Mouse (Mus musculus): ENCODE data around the gene Acvr1b.

- TF ChIP-seq POLR2A (IDR thresholded peaks at IDR 0.05; ENCODE audit: insufficient read length, low read depth): peak; percentile 89
- TF ChIP-seq TCF12 (IDR thresholded peaks at IDR 0.05; ENCODE audit: insufficient read depth, poor library complexity, severe bottlenecking): no peak
- TF ChIP-seq CEBPB (IDR thresholded peaks at IDR 0.05; ENCODE audit: insufficient read depth, poor library complexity, severe bottlenecking): no peak; the same call in 1 of the 2 replicates
- no peak for TF ChIP-seq MAX (IDR thresholded peaks at IDR 0.05; ENCODE audit: low read depth)
- TF ChIP-seq REST (IDR thresholded peaks at IDR 0.05; ENCODE audit: insufficient read depth, insufficient read length): peak; percentile 16
- peak in 1 of 3 experiments; percentile 51 for TF ChIP-seq MYOD1 (IDR thresholded peaks at IDR 0.05; ENCODE audit: control insufficient read depth in 1 of 3, insufficient read length in 2 of 3, low read depth in 2 of 3)
- TF ChIP-seq USF1 (IDR thresholded peaks at IDR 0.05; ENCODE audit: low read depth): no peak
Observed at GRCm38 (mm10) chr15:101246231-101247154, 72.6 kb downstream of the Acvr1b start.

All from myocyte (in vitro differentiated cells).